Mouse (Mus musculus) ES-E14 (cell line): ENCODE measurements around the gene Ebf4. TPM values are rescaled to one million over a fixed set of nuclear protein-coding genes. Genes with fewer than 3 reads are reported as not detected.
"Not testable (repeated sequence)": the region's sequence is repeated elsewhere in the genome, so short reads cannot be mapped to it uniquely, and the experiment has no call there.

Source experiments
- DNase-seq: peaks from one replicate; pipeline ENCODE4 v3.0.0-alpha.2; 2013; ENCODE audit warnings: low read depth, low spot score
- H3K27ac ChIP-seq: 2 replicates; pipeline ENCODE4 v1.5.1; 2012; ENCODE audit warnings: low read depth, mild to moderate bottlenecking, low read length, moderate library complexity, mixed read lengths; ENCODE audit not compliant: poor library complexity, insufficient read depth, severe bottlenecking
- H3K36me3 ChIP-seq: 2 replicates; pipeline ENCODE4 v1.6.1; 2012; ENCODE audit warnings: mild to moderate bottlenecking, low read length, moderate library complexity, mixed read lengths; ENCODE audit not compliant: control insufficient read depth, poor library complexity, insufficient read depth, severe bottlenecking
- H3K4me1 ChIP-seq, 2 experiments: fragments of 150-350 bp in 1 of 2; sonication (generic) in 1 of 2; 2 replicates each; pipeline ENCODE4 v1.6.1; 2012; ENCODE audit warnings: low read length in 2 of 2, mild to moderate bottlenecking in 1 of 2, mixed read lengths in 1 of 2; ENCODE audit not compliant: control insufficient read depth in 2 of 2, insufficient read depth in 2 of 2, poor library complexity in 1 of 2
- H3K4me3 ChIP-seq, 2 experiments: fragments of 150-350 bp in 1 of 2; sonication (generic) in 1 of 2; 2 replicates each; pipeline ENCODE4 v1.5.1; 2012; ENCODE audit warnings: low read length in 2 of 2, low read depth in 1 of 2, mild to moderate bottlenecking in 1 of 2, mixed read lengths in 1 of 2; ENCODE audit not compliant: insufficient read depth in 1 of 2, poor library complexity in 1 of 2, severe bottlenecking in 1 of 2
- H3K9ac ChIP-seq: 2 replicates; pipeline ENCODE4 v1.6.1; 2012; ENCODE audit warnings: low read depth, mild to moderate bottlenecking, low read length, mixed read lengths; ENCODE audit not compliant: poor library complexity, insufficient read depth, severe bottlenecking
- H3K9me3 ChIP-seq: fragments of 150-350 bp; sonication (generic); 2 replicates; pipeline ENCODE4 v1.6.1; 2012; ENCODE audit warnings: low read depth, mild to moderate bottlenecking, low read length; ENCODE audit not compliant: control insufficient read depth, insufficient read depth
- CHD2 ChIP-seq: IDR thresholded peaks from 2 replicates; pipeline ENCODE4 v1.6.1; 2014; ENCODE audit warnings: mild to moderate bottlenecking, low read depth, low read length, inconsistent platforms
- HCFC1 ChIP-seq: IDR thresholded peaks from 2 replicates; pipeline ENCODE4 v1.6.1; 2012; ENCODE audit warnings: low read length, inconsistent platforms, borderline replicate concordance; ENCODE audit not compliant: insufficient read depth
- MAFK ChIP-seq: IDR thresholded peaks from 2 replicates; pipeline ENCODE4 v1.6.1; 2014; ENCODE audit warnings: mild to moderate bottlenecking, low read depth, low read length, inconsistent platforms; ENCODE audit not compliant: insufficient read depth
- ZC3H11A ChIP-seq: IDR thresholded peaks from 2 replicates; pipeline ENCODE4 v1.6.1; 2012; ENCODE audit warnings: low read depth, mild to moderate bottlenecking, inconsistent platforms, low read length, borderline replicate concordance
- ZNF384 ChIP-seq: IDR thresholded peaks from 2 replicates; pipeline ENCODE4 v1.6.1; 2012; ENCODE audit warnings: low read depth, low read length, inconsistent platforms
- in situ Hi-C, 2 experiments: fragments of 600-800 bp; cut with MboI; formaldehyde crosslinking; loops; one replicate each; pipeline ENCODE4 v1.15.1; 2025; ENCODE audit warnings: low sequenced_read_pairs in 2 of 2, inconsistent platforms in 1 of 2; ENCODE audit not compliant: unreplicated experiment in 2 of 2
- total RNA-seq: library from RNA; depleted of rRNA; stranded (reverse); fragments of 300-350 nt; gene quantifications from 2 replicates; pipeline ENCODE4 v1.2.3, GENCODE M21; 2012

The Ebf4 gene
- total RNA-seq, 1 experiment = 0.62 TPM

DNA sequence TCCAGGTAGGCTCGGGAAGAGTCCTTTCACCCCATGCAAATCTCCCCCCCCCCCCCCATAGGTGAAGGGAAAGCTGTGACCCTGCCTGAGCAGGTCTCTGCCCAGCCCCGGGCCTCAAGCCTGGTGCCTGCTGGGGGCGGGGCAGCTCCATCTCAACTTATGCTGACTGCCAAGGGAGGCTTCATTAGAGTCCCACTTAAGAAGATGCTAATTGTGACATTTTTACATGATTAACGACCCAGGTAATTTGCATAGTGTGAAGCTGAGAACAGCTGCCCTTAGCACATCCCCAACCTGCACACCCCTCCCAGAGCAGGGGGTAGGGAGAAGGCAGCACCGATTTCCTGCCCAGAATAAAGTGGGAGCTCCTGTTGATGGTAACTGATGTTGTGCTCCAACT, 63.9 kb downstream of the Ebf4 start:
- Histone ChIP-seq H3K36me3 (no peaks in the 10 kb centered on the region), H3K9ac (no peak overlapping the region), H3K4me1 (peaks cover 0 to 4% of the 10 kb centered on the region in 2 experiments; a peak in 1 of 4 replicates), H3K4me3 (no peak overlapping the region), H3K9me3 (no peaks in the 10 kb centered on the region), H3K27ac (no peak overlapping the region)
- in situ Hi-C loops = no loop called here
- TF ChIP-seq CHD2 (no peak), HCFC1 (no peak), MAFK (no peak), ZC3H11A (no peak), ZNF384 (no peak)
- DNase-seq = no peak

DNA sequence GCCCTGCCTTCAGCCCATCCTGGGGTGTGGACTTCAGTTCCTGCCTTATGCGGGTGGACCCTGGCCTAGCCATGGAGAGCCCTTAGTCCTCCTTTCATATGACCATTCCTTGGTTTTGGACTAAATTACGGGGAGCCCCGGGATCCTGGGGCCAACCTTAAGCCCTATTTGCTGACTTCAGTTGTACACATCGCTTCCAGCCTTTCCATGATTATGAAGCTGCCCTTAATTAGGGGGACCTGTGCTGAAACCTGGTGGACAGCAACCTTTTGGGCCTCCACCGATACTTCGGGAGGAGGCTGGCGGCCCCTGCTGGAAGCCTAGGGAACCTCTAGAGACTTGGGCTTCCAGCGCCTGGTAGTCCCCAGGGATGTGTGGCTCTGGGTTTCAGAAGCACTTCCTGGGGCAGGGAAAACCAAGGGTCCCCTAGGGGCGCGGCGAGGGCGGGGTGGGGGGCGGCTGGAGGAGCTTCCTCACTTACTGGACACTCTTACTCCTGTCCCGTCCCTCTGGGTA, 67.6 kb downstream of the Ebf4 start:
- Histone ChIP-seq H3K4me3 (peak overlapping the region; percentile 55 to 62; a peak in 2 of 4 replicates), H3K27ac (no peak overlapping the region), H3K4me1 (peaks cover 0 to 9% of the 10 kb centered on the region in 2 experiments; a peak in 1 of 4 replicates), H3K9me3 (no peaks in the 10 kb centered on the region), H3K36me3 (no peaks in the 10 kb centered on the region), H3K9ac (no peak overlapping the region)
- DNase-seq = peak; percentile 61
- no peak for TF ChIP-seq CHD2
- TF ChIP-seq ZC3H11A = peak; percentile 66; the same call in 1 of the 2 replicates
- in situ Hi-C loops = no loop called here

DNA sequence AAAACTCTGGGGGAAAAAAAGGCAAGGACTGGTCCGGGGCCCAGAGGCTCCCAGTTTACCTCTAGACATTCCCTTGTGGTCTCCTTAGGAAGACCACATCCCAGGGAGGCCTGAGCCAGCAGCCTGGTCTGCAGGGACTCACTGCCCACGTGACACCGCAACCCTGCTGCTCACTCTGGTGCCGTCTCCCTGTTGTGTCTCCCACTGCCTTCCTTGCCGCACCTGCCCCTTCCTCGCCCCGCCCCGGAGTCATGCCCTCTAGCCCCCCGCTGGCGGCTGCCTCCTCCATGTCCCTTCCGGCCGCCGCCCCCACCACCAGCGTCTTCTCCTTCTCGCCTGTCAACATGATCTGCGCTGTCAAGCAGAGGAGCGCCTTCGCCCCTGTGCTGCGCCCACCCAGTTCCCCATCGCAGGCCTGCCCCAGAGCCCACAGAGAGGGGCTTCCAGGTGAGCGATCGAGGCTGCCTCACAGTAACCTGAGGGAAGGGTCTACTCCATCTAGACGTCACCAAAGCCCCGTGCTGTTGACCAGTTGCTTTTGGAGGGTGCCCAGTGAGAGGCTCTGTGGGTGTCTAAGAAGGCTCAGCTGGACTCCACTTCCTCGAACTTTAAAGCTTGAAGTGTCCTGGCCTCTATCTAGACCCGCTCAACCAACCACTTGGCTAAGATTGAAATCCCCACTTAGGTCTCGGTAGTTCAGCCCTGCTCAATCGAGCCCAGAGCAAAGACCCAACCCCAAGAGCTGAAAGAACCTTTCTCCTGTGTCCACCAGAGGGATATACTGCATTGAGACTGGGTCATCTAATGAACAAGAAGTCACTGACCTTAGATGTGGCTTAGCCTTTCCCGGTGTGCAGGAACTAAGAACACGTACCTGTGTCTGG, 70.5 kb downstream of the Ebf4 start:
- DNase-seq = no peak
- Histone ChIP-seq H3K36me3 (no peaks in the 10 kb centered on the region), H3K4me1 (peaks cover 0 to 9% of the 10 kb centered on the region in 2 experiments; a peak in 1 of 4 replicates), H3K4me3 (peak overlapping the region; percentile 16 to 43; a peak in 2 of 4 replicates), H3K27ac (no peak overlapping the region), H3K9me3 (no peaks in the 10 kb centered on the region), H3K9ac (no peak overlapping the region)
- TF ChIP-seq CHD2 = no peak
- no peak for TF ChIP-seq MAFK
- TF ChIP-seq ZC3H11A = no peak
- no peak for TF ChIP-seq ZNF384
- TF ChIP-seq HCFC1 = no peak
- in situ Hi-C loops = no loop called here

DNA sequence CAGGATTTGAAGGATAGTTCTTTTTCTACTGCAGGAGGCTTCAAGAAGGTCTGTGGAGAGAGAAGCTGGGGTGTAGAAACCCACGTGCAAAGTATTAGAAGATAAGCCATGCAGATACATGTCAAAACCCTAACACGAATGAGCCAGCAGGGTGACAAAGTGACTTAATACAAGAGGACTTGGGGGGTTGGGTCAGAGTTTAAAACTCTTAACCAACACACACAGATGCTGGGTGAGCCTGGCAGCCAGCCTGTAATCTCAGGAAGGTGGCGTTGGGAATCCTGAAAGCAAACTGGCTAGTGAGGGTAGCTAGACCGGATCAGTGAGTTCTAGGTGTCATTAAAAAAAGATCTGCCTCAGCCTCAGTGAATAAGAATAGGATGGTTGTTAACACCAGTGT, 72.4 kb downstream of the Ebf4 start:
- H3K36me3 ChIP-seq = no peaks in the 10 kb centered on the region

DNA sequence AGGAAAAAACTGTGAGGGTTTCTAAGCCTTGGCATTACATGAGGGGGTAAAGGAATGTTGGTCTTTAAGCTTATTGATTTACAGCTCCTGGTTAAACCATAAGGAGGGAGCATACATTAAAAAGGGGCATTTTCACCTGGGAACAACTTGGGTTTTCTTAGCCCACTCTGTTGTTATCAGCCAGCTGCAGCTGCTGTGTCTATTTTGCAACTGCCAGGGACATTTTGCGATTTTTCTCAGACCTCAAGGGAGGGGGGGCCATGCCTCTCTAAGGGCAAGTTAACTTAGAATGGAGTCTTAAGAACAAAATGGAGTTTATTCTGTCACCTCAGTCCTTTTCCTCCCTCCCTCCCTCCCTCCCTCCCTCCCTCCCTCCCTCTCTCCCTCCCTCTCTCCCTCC, 78.1 kb downstream of the Ebf4 start:
- DNase-seq, H3K9me3 ChIP-seq, H3K36me3 ChIP-seq, in situ Hi-C loops, H3K4me1 ChIP-seq, H3K27ac ChIP-seq, H3K4me3 ChIP-seq, H3K9ac ChIP-seq: not testable (repeated sequence)

More for the DNA sequence above, 72.4 kb downstream of the Ebf4 start:
- TF ChIP-seq MAFK (no peak), CHD2 (no peak), HCFC1 (no peak), ZNF384 (no peak), ZC3H11A (no peak)
- Histone ChIP-seq H3K27ac (no peak overlapping the region), H3K9me3 (no peaks in the 10 kb centered on the region), H3K9ac (no peak overlapping the region), H3K4me1 (peaks cover 0 to 7% of the 10 kb centered on the region in 2 experiments; a peak in 1 of 4 replicates), H3K4me3 (no peak overlapping the region)
- DNase-seq = no peak
- in situ Hi-C loops = no loop called here
